Mouse (Mus musculus) heart, adult 2 months (tissue): ENCODE measurements around the gene Prss29. TPM values are rescaled to one million over a fixed set of nuclear protein-coding genes. Genes with fewer than 3 reads are reported as not detected.

Experiments used
- DNase-seq, 2 experiments: peaks; one replicate each; pipeline ENCODE4 v3.0.0; 2021
- H3K27ac ChIP-seq: fragments of 200-600 bp; 2 replicates; pipeline ENCODE4 v1.8.1; 2022
- H3K27me3 ChIP-seq: fragments of 200-500 bp; 2 replicates; pipeline ENCODE4 v1.6.1; 2012; ENCODE audit warnings: mild to moderate bottlenecking, low read length, inconsistent platforms, mixed read lengths; ENCODE audit not compliant: control insufficient read depth, insufficient read depth
- H3K36me3 ChIP-seq: fragments of 200-500 bp; 2 replicates; pipeline ENCODE4 v1.6.1; 2012; ENCODE audit warnings: low read length, inconsistent platforms; ENCODE audit not compliant: control insufficient read depth, insufficient read depth
- H3K4me1 ChIP-seq: fragments of 200-500 bp; 2 replicates; pipeline ENCODE4 v1.6.1; 2011; ENCODE audit warnings: low read length; ENCODE audit not compliant: control insufficient read depth, insufficient read depth
- H3K4me3 ChIP-seq: fragments of 200-600 bp; 2 replicates; pipeline ENCODE4 v1.8.1; 2022
- H3K79me2 ChIP-seq: fragments of 200-500 bp; replicated peaks from 2 replicates; pipeline ENCODE4 v1.6.1; 2012; ENCODE audit warnings: mild to moderate bottlenecking, inconsistent platforms, low read length, moderate library complexity, mixed read lengths; ENCODE audit not compliant: control insufficient read depth, insufficient read depth
- H3K9ac ChIP-seq: fragments of 200-500 bp; 2 replicates; pipeline ENCODE4 v1.6.1; 2012; ENCODE audit warnings: low read depth, mild to moderate bottlenecking, control low read depth, inconsistent platforms, low read length, mixed read lengths
- CTCF ChIP-seq: fragments of 200-600 bp; IDR thresholded peaks from 2 replicates; pipeline ENCODE4 v1.8.1; 2022; ENCODE audit warnings: antibody characterized with exemption, mild to moderate bottlenecking, moderate library complexity
- EP300 ChIP-seq: fragments of 200-500 bp; IDR thresholded peaks from 2 replicates; pipeline ENCODE4 v1.6.1; 2011; ENCODE audit warnings: low read depth, low read length, control low read depth; ENCODE audit not compliant: insufficient read depth
- POLR2A ChIP-seq: fragments of 200-500 bp; IDR thresholded peaks from 2 replicates; pipeline ENCODE4 v1.6.1; 2011; ENCODE audit warnings: mild to moderate bottlenecking, low read depth, low read length, control low read depth; ENCODE audit not compliant: insufficient read depth
- WGBS: fragments of 180-500 bp; shearing (Covaris S2); methylation state at CpG from one replicate; pipeline ENCODE4 v1.1.7; 2018; 5-methylcytosine and 5-hydroxymethylcytosine counted together
- intact Hi-C: fragments of 180-260 bp; cut with DNase I; formaldehyde crosslinking; loops from one replicate; pipeline ENCODE4 v1.15.1; 2025
- long read RNA-seq: library from polyadenylated mRNA; stranded (forward); transcript quantifications from one replicate; pipeline ENCODE4 v2.0.0, GENCODE M21; 2021
- polyA plus RNA-seq: library from polyadenylated mRNA; depleted of rRNA; stranded (reverse); fragments of >200 nt; gene quantifications from 2 replicates; pipeline ENCODE4 v1.2.3, GENCODE M21; 2012; rRNA removed
- total RNA-seq, 2 experiments: library from RNA; stranded (reverse); gene quantifications; 2 replicates each; pipeline ENCODE4 v1.2.3; 2021

Prss29 gene
- total RNA-seq (not detected), polyA plus RNA-seq (not detected in 2 replicates)
- long read RNA-seq = 0 reads

DNA sequence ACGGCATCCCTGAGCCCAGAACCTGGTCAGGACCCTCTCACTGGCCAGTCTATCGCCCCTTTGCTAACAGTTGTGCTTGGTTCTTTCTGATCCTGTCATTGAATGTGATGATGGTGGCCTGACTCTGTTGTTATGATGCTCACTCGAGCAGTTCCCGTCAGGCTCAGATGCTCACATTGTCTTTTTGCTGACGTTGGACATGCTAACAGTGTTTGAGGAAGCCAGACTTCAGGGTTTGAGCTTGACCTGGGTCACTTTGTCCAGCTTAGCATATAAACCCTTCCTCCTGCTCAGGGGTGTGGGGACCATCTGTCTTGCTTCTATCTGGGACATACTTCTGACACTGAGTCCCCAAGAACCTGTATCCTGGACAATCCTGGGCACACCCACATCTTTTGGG, at the start of gene Prss29:
TSS of gene Prss29 (plus strand) at position 301 of the 400 bp plus-strand sequence.
- Histone ChIP-seq H3K27me3 (no peaks in the 10 kb centered on the region), H3K9ac (no peak within 1 kb of the TSS), H3K36me3 (no peaks in the 10 kb centered on the region), H3K79me2 (no peaks in the 10 kb centered on the region), H3K4me3 (no peak within 1 kb of the TSS), H3K27ac (no peak within 1 kb of the TSS), H3K4me1 (no peaks in the 10 kb centered on the region)
- intact Hi-C loops = no loop called here
- TF ChIP-seq EP300 = no peak
- TF ChIP-seq POLR2A = no peak
- no peak for TF ChIP-seq CTCF
- WGBS = 65% methylated on average over 5 of the region's 5 CpGs
- no peak for DNase-seq

DNA sequence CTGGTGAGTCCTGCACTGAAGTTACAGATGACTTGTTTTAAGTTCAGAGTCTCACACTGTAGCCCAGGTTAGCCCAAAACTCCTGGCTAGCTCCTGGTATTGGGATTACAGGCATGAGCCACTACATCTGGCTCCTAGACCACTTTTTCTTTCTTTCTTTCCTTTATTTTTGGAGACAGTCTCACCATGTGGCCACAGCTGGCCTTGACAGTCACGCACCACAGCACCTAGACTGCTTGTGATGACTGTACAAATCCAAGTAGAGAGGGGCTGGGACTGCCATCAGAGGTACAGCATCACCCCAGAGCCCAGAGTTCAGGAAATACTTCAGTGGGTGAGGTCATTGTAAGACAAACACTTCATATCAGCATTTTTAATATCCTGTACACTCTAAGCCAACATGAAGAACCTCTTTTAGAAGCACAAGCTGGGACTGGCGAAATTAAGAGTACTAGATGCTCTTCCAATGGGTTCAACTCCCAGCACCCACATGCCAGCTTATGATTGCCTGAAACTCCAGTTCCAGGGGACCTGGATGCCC, 47.6 kb upstream of the Prss29 start:
- WGBS = 18% methylated on average over 2 of the region's 2 CpGs
- no peak for TF ChIP-seq EP300
- no peak for TF ChIP-seq POLR2A
- TF ChIP-seq CTCF = no peak
- DNase-seq = no peak
- no peak overlapping the region for H3K9ac ChIP-seq
- H3K4me3 ChIP-seq = no peak overlapping the region
- intact Hi-C loops = loop anchor here (5.0 kb wide), 4 partner anchors 139 to 334 kb away; partner anchors contain the start of genes Clcn7, Cramp1l, Ift140 and Mapk8ip3
- H3K36me3 ChIP-seq = no peaks in the 10 kb centered on the region; the same call in none of the 2 replicates
- H3K27ac ChIP-seq = no peak overlapping the region
- peaks cover 20% of the 10 kb centered on the region for H3K4me1 ChIP-seq
- peaks cover 6% of the 10 kb centered on the region for H3K79me2 ChIP-seq
- H3K27me3 ChIP-seq = no peaks in the 10 kb centered on the region

DNA sequence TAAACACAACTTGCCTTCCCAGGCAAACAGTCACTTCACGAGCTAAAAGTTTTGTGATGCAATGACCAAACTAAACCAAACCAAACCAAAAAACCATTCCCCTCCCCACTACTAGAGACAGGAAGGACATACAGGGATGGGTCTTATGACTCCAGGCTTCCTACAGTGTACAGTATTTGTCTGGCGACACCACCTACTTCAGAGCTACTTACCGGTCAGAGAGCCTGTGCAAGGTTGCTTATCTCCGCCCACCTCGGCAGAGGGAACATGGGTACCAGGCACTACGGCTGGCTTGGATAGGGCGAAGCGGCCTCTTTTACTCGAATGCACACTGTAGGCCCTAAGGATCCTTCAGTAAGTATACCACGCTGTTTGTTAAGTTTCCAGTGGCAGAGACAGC, 46.1 kb upstream of the Prss29 start:
- no peak for DNase-seq
- WGBS = under 1% methylated on average over 10 of the region's 10 CpGs
- Histone ChIP-seq H3K36me3 (no peaks in the 10 kb centered on the region; the same call in 1 of the 2 replicates), H3K4me3 (peak overlapping the region; percentile 88), H3K27ac (peak overlapping the region; percentile 100), H3K27me3 (no peaks in the 10 kb centered on the region), H3K79me2 (peaks cover 6% of the 10 kb centered on the region), H3K9ac (peak overlapping the region; percentile 86), H3K4me1 (peaks cover 20% of the 10 kb centered on the region)
- intact Hi-C loops = loop anchor here (2.0 to 5.0 kb wide), 5 partner anchors 88 to 335 kb away; partner anchors contain the start of genes BC003965, Clcn7, Cramp1l and Ift140
- TF ChIP-seq POLR2A (no peak), CTCF (no peak), EP300 (no peak)

DNA sequence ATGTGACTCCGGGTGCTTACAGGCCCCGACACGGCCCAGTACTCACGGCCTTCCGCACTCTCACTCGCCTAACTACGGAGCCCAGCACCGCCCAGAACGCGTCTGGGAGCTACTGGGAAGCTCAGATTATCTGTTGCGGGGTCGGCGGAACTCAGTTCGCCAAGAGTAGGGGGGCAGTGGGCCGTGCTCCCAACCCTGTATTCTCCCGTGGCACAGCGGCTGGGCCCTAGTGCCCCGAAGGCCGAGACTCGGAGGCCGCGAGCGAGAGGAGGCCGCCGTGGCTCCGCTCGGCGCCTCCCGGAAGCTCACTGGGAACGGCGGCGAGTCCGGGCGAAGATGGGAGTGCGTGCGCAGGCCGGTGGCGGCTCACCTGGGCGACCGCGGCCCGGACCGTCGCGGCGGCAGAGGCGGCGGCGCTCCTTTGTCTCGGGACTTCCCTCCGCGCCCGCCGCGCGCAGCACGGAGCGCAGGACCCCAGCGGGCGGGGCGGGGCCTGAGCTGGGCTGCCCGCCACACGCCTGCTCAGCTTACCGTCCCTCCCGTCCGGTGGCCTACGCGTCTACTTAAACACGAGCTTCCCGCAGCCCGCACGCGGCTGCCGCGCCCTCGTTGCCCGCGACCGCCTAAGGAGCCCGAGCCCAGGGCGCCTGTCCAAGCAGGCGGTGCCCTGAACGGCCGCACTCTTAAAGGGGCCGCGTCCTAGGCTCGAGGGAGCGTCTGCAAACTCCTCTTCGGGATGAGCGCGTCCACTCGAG, 45.3 kb upstream of the Prss29 start:
- H3K9ac ChIP-seq = peak overlapping the region; percentile 86
- DNase-seq = peak; percentile 95
- H3K27ac ChIP-seq = peak overlapping the region; percentile 100
- peaks cover 6% of the 10 kb centered on the region for H3K79me2 ChIP-seq
- intact Hi-C loops = loop anchor here (2.0 to 5.0 kb wide), 5 partner anchors 88 to 336 kb away; partner anchors contain the start of genes BC003965, Clcn7, Cramp1l and Ift140
- H3K4me1 ChIP-seq = peaks cover 20% of the 10 kb centered on the region
- no peaks in the 10 kb centered on the region; the same call in 1 of the 2 replicates for H3K36me3 ChIP-seq
- peak overlapping the region; percentile 88 for H3K4me3 ChIP-seq
- WGBS = under 1% methylated on average over 89 of the region's 92 CpGs
- no peaks in the 10 kb centered on the region for H3K27me3 ChIP-seq
- TF ChIP-seq POLR2A (peak; percentile 37; the same call in 1 of the 2 replicates), CTCF (no peak), EP300 (0 out of 2 replicates have a peak, but pooled peaks have one; percentile 63)

DNA sequence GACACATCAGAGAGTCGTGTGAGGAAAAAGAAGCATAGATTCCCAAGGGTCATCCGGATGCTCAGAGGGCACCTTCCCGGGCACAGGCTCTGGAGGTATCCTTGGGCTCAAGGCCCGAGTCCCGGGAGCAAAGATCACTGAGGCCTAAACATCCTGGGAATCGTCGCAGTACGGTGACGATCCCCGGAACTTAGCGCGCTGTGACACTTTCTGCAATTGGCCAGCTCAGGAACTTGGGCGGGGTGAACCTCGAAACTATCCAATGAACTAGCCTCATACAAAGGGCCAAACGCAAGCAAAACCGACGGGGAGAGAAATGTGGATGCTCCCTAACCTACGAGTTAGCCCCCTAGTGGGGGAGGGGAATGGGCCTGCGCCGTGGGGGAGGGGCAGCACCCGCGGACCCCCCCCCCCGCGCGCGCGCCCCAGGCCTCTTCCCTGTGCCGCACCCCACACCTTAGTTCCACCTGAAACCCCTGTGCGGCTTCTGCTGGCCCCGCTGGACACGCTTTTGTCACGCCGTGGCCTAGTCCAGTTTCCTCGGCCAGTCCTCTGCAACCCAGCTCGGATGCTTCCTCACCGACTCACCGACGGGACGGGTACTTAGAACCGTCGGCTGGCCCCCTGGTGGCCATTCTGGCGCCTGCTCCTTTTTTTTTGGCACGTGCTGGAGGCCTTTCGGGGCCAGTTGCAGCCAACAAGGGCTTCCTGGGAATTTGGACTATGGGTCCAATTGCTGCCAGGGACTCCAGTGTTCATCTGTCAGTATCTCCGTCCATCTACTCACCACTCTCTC, 44.5 kb upstream of the Prss29 start:
- peak; percentile 97 to 98 for DNase-seq
- H3K36me3 ChIP-seq = no peaks in the 10 kb centered on the region; the same call in 1 of the 2 replicates
- under 1% methylated on average over 45 of the region's 45 CpGs for WGBS
- TF ChIP-seq EP300 = no peak
- peak; percentile 61 for TF ChIP-seq POLR2A
- TF ChIP-seq CTCF = peak; percentile 86
- peaks cover 20% of the 10 kb centered on the region for H3K4me1 ChIP-seq
- H3K9ac ChIP-seq = peak overlapping the region; percentile 86
- intact Hi-C loops = loop anchor here (2.0 to 5.0 kb wide), 5 partner anchors 89 to 337 kb away; partner anchors contain the start of genes BC003965, Clcn7, Cramp1l and Ift140
- H3K27ac ChIP-seq = peak overlapping the region; percentile 100
- H3K79me2 ChIP-seq = peaks cover 6% of the 10 kb centered on the region
- peak overlapping the region; percentile 88 for H3K4me3 ChIP-seq
- H3K27me3 ChIP-seq = no peaks in the 10 kb centered on the region
